Mouse (Mus musculus) forebrain, postnatal 0 days (tissue): ENCODE data around the gene Dusp5. TPM values are rescaled to one million over a fixed set of nuclear protein-coding genes. Genes with fewer than 3 reads are reported as not detected.
A peak's percentile ranks its signal among the peaks of the same experiment; 100 is the strongest.

Experiments used
- ATAC-seq: fragments of 200-750 bp; cut with Nextera tagmentation; 2 replicates; pipeline ENCODE4 v1.8.0; 2017; ENCODE audit warnings: mild to moderate bottlenecking, moderate library complexity
- DNase-seq: peaks from one replicate; pipeline ENCODE4 v3.0.0-alpha.2; 2015
- H3K27ac ChIP-seq: fragments of 300-500 bp; sonication (generic); 2 replicates; pipeline ENCODE4 v1.5.1; 2014; ENCODE audit warnings: low read depth, mild to moderate bottlenecking, antibody characterized with exemption, low read length, moderate library complexity, mixed read lengths
- H3K27me3 ChIP-seq: fragments of 300-500 bp; sonication (generic); 2 replicates; pipeline ENCODE4 v1.6.1; 2014; ENCODE audit warnings: mild to moderate bottlenecking, low read length, mixed read lengths; ENCODE audit not compliant: insufficient read depth
- H3K36me3 ChIP-seq: fragments of 300-500 bp; sonication (generic); 2 replicates; pipeline ENCODE4 v1.6.1; 2014; ENCODE audit warnings: mild to moderate bottlenecking, moderate library complexity; ENCODE audit not compliant: insufficient read depth
- H3K4me1 ChIP-seq: fragments of 300-500 bp; sonication (generic); 2 replicates; pipeline ENCODE4 v1.6.1; 2014; ENCODE audit warnings: antibody characterized with exemption; ENCODE audit not compliant: insufficient read depth
- H3K4me2 ChIP-seq: fragments of 300-500 bp; sonication (generic); 2 replicates; pipeline ENCODE4 v1.6.1; 2014; ENCODE audit warnings: low read depth, mild to moderate bottlenecking, moderate library complexity
- H3K4me3 ChIP-seq: fragments of 300-500 bp; sonication (generic); 2 replicates; pipeline ENCODE4 v1.5.1; 2014; ENCODE audit warnings: low read depth, low read length, mixed read lengths
- H3K9ac ChIP-seq: fragments of 300-500 bp; sonication (generic); 2 replicates; pipeline ENCODE4 v1.6.1; 2014; ENCODE audit warnings: mild to moderate bottlenecking
- H3K9me3 ChIP-seq: fragments of 300-500 bp; sonication (generic); 2 replicates; pipeline ENCODE4 v1.6.1; 2016; ENCODE audit warnings: low read length
- CTCF ChIP-seq: sonication (generic); IDR thresholded peaks from 2 replicates; pipeline ENCODE4 v1.5.1; 2016; ENCODE audit warnings: antibody characterized with exemption, control low read depth, low read depth
- WGBS: fragments of 180-500 bp; shearing (Covaris S2); extraction: QIAGEN DNeasy Blood & Tissue Kit; methylation state at CpG from one replicate; pipeline ENCODE4 v1.1.7; 2014; 5-methylcytosine and 5-hydroxymethylcytosine counted together
- polyA plus RNA-seq: library from polyadenylated mRNA; unstranded; fragments of >200 nt; fragmentation: Nextera tagmentation; extraction: Ambion mirVana; gene quantifications from 2 replicates; pipeline ENCODE4 v1.2.1, GENCODE M21; 2015
- total RNA-seq: library from RNA; depleted of rRNA; stranded (reverse); fragments of >200 nt; gene quantifications from 2 replicates; pipeline ENCODE4 v1.2.3, GENCODE M21; 2014; rRNA removed

The Dusp5 gene
- total RNA-seq (7.5 and 7.6 TPM in 2 replicates), polyA plus RNA-seq (3.9 and 5.0 TPM in 2 replicates)

- Histone ChIP-seq H3K27me3 (peaks cover 18% of the 10 kb centered on the region), H3K27ac (no peak within 1 kb of the TSS; the same call in 1 of the 2 replicates), H3K9ac (peak within 1 kb of the TSS; percentile 55), H3K36me3 (no peaks in the 10 kb centered on the region), H3K9me3 (no peaks in the 10 kb centered on the region), H3K4me3 (peak within 1 kb of the TSS; percentile 58), H3K4me1 (no peaks in the 10 kb centered on the region), H3K4me2 (peak within 1 kb of the TSS; percentile 79)
- ATAC-seq, result peak; percentile 98
- DNase-seq, result peak; percentile 96
- peak; percentile 25; the same call in 1 of the 2 replicates for TF ChIP-seq CTCF
- 3% methylated on average over 84 of the region's 84 CpGs for WGBS
Measured at GRCm38 (mm10) chr19:53528752-53529454, at the start of gene Dusp5. Gene Dusp5, plus strand, starts transcription at chr19:53529109.

- no peak overlapping the region for H3K4me3 ChIP-seq
- H3K4me1 ChIP-seq, result no peaks in the 10 kb centered on the region
- 92% methylated on average over 8 of the region's 8 CpGs for WGBS
- no peaks in the 10 kb centered on the region for H3K27me3 ChIP-seq
- no peak overlapping the region for H3K9ac ChIP-seq
- no peak for ATAC-seq
- no peaks in the 10 kb centered on the region for H3K9me3 ChIP-seq
- no peak for TF ChIP-seq CTCF
- H3K27ac ChIP-seq, result no peak overlapping the region
- no peaks in the 10 kb centered on the region for H3K36me3 ChIP-seq
- no peak for DNase-seq
- no peak overlapping the region for H3K4me2 ChIP-seq
Measured at GRCm38 (mm10) chr19:53479590-53479989, 49.3 kb upstream of the Dusp5 start.

GRCm38 (mm10) chr19:53482093-53482492, 46.8 kb upstream of the Dusp5 start:
- 71% methylated on average over 6 of the region's 6 CpGs for WGBS
- H3K4me1 ChIP-seq, result no peaks in the 10 kb centered on the region
- TF ChIP-seq CTCF, result no peak
- no peaks in the 10 kb centered on the region for H3K9me3 ChIP-seq
- no peak overlapping the region for H3K27ac ChIP-seq
- H3K36me3 ChIP-seq, result no peaks in the 10 kb centered on the region
- no peak overlapping the region for H3K9ac ChIP-seq
- H3K27me3 ChIP-seq, result no peaks in the 10 kb centered on the region
- ATAC-seq (no peak), DNase-seq (no peak)
- H3K4me3 ChIP-seq, result no peak overlapping the region
- no peak overlapping the region for H3K4me2 ChIP-seq

- no peak for DNase-seq
- Histone ChIP-seq H3K4me1 (no peaks in the 10 kb centered on the region), H3K27me3 (no peaks in the 10 kb centered on the region), H3K4me3 (no peak overlapping the region), H3K36me3 (no peaks in the 10 kb centered on the region), H3K9ac (no peak overlapping the region), H3K27ac (no peak overlapping the region), H3K4me2 (no peak overlapping the region), H3K9me3 (no peaks in the 10 kb centered on the region)
- no peak for ATAC-seq
- WGBS, result 88% methylated on average over 5 of the region's 5 CpGs
- no peak for TF ChIP-seq CTCF
Measured at GRCm38 (mm10) chr19:53482527-53482926, 46.4 kb upstream of the Dusp5 start.

GRCm38 (mm10) chr19:53483984-53484383, 44.9 kb upstream of the Dusp5 start:
- H3K9me3 ChIP-seq, result no peaks in the 10 kb centered on the region
- ATAC-seq (no peak), DNase-seq (no peak)
- H3K27me3 ChIP-seq, result no peaks in the 10 kb centered on the region
- H3K4me3 ChIP-seq, result no peak overlapping the region
- no peak overlapping the region for H3K27ac ChIP-seq
- H3K9ac ChIP-seq, result no peak overlapping the region
- no peak for TF ChIP-seq CTCF
- H3K4me1 ChIP-seq, result no peaks in the 10 kb centered on the region
- WGBS, result 93% methylated on average over 8 of the region's 8 CpGs
- no peak overlapping the region for H3K4me2 ChIP-seq
- H3K36me3 ChIP-seq, result no peaks in the 10 kb centered on the region

- no peak for ATAC-seq
- H3K27me3 ChIP-seq, result no peaks in the 10 kb centered on the region
- 90% methylated on average over 3 of the region's 3 CpGs for WGBS
- H3K4me1 ChIP-seq, result no peaks in the 10 kb centered on the region
- no peak overlapping the region for H3K27ac ChIP-seq
- no peaks in the 10 kb centered on the region for H3K36me3 ChIP-seq
- no peak overlapping the region for H3K4me3 ChIP-seq
- TF ChIP-seq CTCF, result no peak
- no peaks in the 10 kb centered on the region for H3K9me3 ChIP-seq
- no peak for DNase-seq
- H3K4me2 ChIP-seq, result no peak overlapping the region
- no peak overlapping the region for H3K9ac ChIP-seq
Measured at GRCm38 (mm10) chr19:53484918-53485317, 44.0 kb upstream of the Dusp5 start.

- ATAC-seq, result no peak
- H3K27me3 ChIP-seq, result no peaks in the 10 kb centered on the region
- H3K4me3 ChIP-seq, result no peak overlapping the region
- WGBS, result 81% methylated on average over 12 of the region's 12 CpGs
- TF ChIP-seq CTCF, result no peak
- no peak overlapping the region for H3K9ac ChIP-seq
- DNase-seq, result no peak
- no peaks in the 10 kb centered on the region for H3K36me3 ChIP-seq
- no peak overlapping the region for H3K4me2 ChIP-seq
- no peaks in the 10 kb centered on the region for H3K4me1 ChIP-seq
- H3K9me3 ChIP-seq, result no peaks in the 10 kb centered on the region
- H3K27ac ChIP-seq, result no peak overlapping the region
Measured at GRCm38 (mm10) chr19:53489187-53489586, 39.7 kb upstream of the Dusp5 start.
